Mouse (Mus musculus) hematopoietic stem cell, adult 5-6 weeks (primary cell): ENCODE results near the gene Txndc11. TPM values are rescaled to one million over a fixed set of nuclear protein-coding genes. Genes with fewer than 3 reads are reported as not detected.
A peak's percentile ranks its signal among the peaks of the same experiment; 100 is the strongest.

Experiments used
- ATAC-seq, 2 experiments: fragments of 125-278 bp in 1 of 2; replicated peaks in 1 of 2; 2 replicates each; pipeline ENCODE4 v1.8.0; 2016 to 2017; ENCODE audit warnings: inconsistent platforms in 2 of 2, mild to moderate bottlenecking in 2 of 2, moderate number of reproducible peaks in 2 of 2, low read depth in 1 of 2, moderate TSS enrichment in 1 of 2; ENCODE audit not compliant: low FRiP score in 2 of 2, poor library complexity in 2 of 2, severe bottlenecking in 2 of 2, insufficient read depth in 1 of 2, low TSS enrichment in 1 of 2
- total RNA-seq: library from RNA; stranded (forward); fragments of 172-1452, 232-1000 nt; gene quantifications from 2 replicates; pipeline ENCODE4 v1.2.3, GENCODE M21; 2017

Txndc11 gene
- total RNA-seq, 1 experiment from 2014 or later: 19.6 TPM

GRCm38 (mm10) chr16:11125371-11125770 is 9.1 kb downstream of the Txndc11 start:
- ATAC-seq: no peak

- ATAC-seq: no peak
Observed at GRCm38 (mm10) chr16:11124110-11124509, 10.3 kb downstream of the Txndc11 start.

- no peak for ATAC-seq
Observed at GRCm38 (mm10) chr16:11122625-11123024, 11.8 kb downstream of the Txndc11 start.

- ATAC-seq: no peak; a peak in 1 of 4 replicates
Observed at GRCm38 (mm10) chr16:11109198-11109740, 25.2 kb downstream of the Txndc11 start.

GRCm38 (mm10) chr16:11104905-11105304 is 29.5 kb downstream of the Txndc11 start:
- no peak for ATAC-seq

- no peak for ATAC-seq
Observed at GRCm38 (mm10) chr16:11097301-11097700, 37.1 kb downstream of the Txndc11 start.

- ATAC-seq: no peak
Observed at GRCm38 (mm10) chr16:11093717-11094386, 40.6 kb downstream of the Txndc11 start.

- peak in 1 of 2 experiments; percentile 46; a peak in 1 of 4 replicates for ATAC-seq
Observed at GRCm38 (mm10) chr16:11092523-11092922, 41.9 kb downstream of the Txndc11 start.

GRCm38 (mm10) chr16:11092061-11092460 is 42.4 kb downstream of the Txndc11 start:
- no peak for ATAC-seq

- no peak for ATAC-seq
Observed at GRCm38 (mm10) chr16:11090836-11091570, 43.4 kb downstream of the Txndc11 start.

GRCm38 (mm10) chr16:11086856-11087588 is 47.4 kb downstream of the Txndc11 start:
- no peak for ATAC-seq

- no peak for ATAC-seq
Observed at GRCm38 (mm10) chr16:11086299-11086698, 48.2 kb downstream of the Txndc11 start.

- no peak for ATAC-seq
Observed at GRCm38 (mm10) chr16:11084181-11084580, 50.3 kb downstream of the Txndc11 start.

- ATAC-seq: peak in 1 of 2 experiments; percentile 50; a peak in 2 of 4 replicates
Observed at GRCm38 (mm10) chr16:11078216-11078869, 56.1 kb downstream of the Txndc11 start.

- no peak; a peak in 1 of 4 replicates for ATAC-seq
Observed at GRCm38 (mm10) chr16:11077601-11078201, 56.7 kb downstream of the Txndc11 start.

GRCm38 (mm10) chr16:11073060-11073459 is 61.4 kb downstream of the Txndc11 start:
- ATAC-seq: no peak

- no peak for ATAC-seq
Observed at GRCm38 (mm10) chr16:11072454-11072853, 62.0 kb downstream of the Txndc11 start.
